Mouse (Mus musculus) heart, adult 2 months (tissue): Measurements from ENCODE around the gene Scfd2.

Experiments
- CTCF ChIP-seq: fragments of 200-600 bp; IDR thresholded peaks from 2 replicates; pipeline ENCODE4 v1.8.1; 2022; ENCODE audit warnings: antibody characterized with exemption, mild to moderate bottlenecking, moderate library complexity
- POLR2A ChIP-seq: fragments of 200-500 bp; IDR thresholded peaks from 2 replicates; pipeline ENCODE4 v1.6.1; 2011; ENCODE audit warnings: mild to moderate bottlenecking, low read depth, low read length, control low read depth; ENCODE audit not compliant: insufficient read depth

GRCm38 (mm10) chr5:74168085-74168484, 363.5 kb downstream of the Scfd2 start:
- TF ChIP-seq POLR2A (no peak), CTCF (no peak)
